Mouse (Mus musculus): ENCODE measurements around the gene Bhlha15. TPM values are rescaled to one million over a fixed set of nuclear protein-coding genes. Genes with fewer than 3 reads are reported as not detected.

The Bhlha15 gene
- polyA plus RNA-seq, 1 experiment = 0.72 TPM

GRCm38 (mm10) chr5:144214453-144214852 lies 24.4 kb downstream of the Bhlha15 start:
- no peak overlapping the region for H3K27ac ChIP-seq (ENCODE audit: control insufficient read depth, insufficient read depth, low read depth, low read length, poor library complexity)
- no peak overlapping the region for H3K4me3 ChIP-seq (replicated peaks; ENCODE audit: control insufficient read depth, low read depth, low read length)
- 53% methylated on average over 7 of the region's 7 CpGs for WGBS
- H3K4me1 ChIP-seq (ENCODE audit: control insufficient read depth, insufficient read depth, low read length) = no peaks in the 10 kb centered on the region; the same call in 1 of the 2 replicates
- TF ChIP-seq CTCF (IDR thresholded peaks at IDR 0.05; ENCODE audit: control insufficient read depth, insufficient read depth, low read length) (peak; percentile 91), POLR2A (IDR thresholded peaks at IDR 0.05; ENCODE audit: borderline replicate concordance, control insufficient read depth, low read depth, low read length) (no peak)

GRCm38 (mm10) chr5:144215992-144216391 lies 25.9 kb downstream of the Bhlha15 start:
- Histone ChIP-seq H3K4me3 (replicated peaks; ENCODE audit: control insufficient read depth, low read depth, low read length) (no peak overlapping the region), H3K27ac (ENCODE audit: control insufficient read depth, insufficient read depth, low read depth, low read length, poor library complexity) (no peak overlapping the region), H3K4me1 (ENCODE audit: control insufficient read depth, insufficient read depth, low read length) (no peaks in the 10 kb centered on the region; the same call in 1 of the 2 replicates)
- no peak for TF ChIP-seq CTCF (IDR thresholded peaks at IDR 0.05; ENCODE audit: control insufficient read depth, insufficient read depth, low read length)
- TF ChIP-seq POLR2A (IDR thresholded peaks at IDR 0.05; ENCODE audit: borderline replicate concordance, control insufficient read depth, low read depth, low read length) = no peak
- WGBS = 0% methylated on average over 2 of the region's 2 CpGs

GRCm38 (mm10) chr5:144218061-144218460 lies 28.0 kb downstream of the Bhlha15 start:
- Histone ChIP-seq H3K27ac (ENCODE audit: control insufficient read depth, insufficient read depth, low read depth, low read length, poor library complexity) (no peak overlapping the region), H3K4me3 (replicated peaks; ENCODE audit: control insufficient read depth, low read depth, low read length) (no peak overlapping the region), H3K4me1 (ENCODE audit: control insufficient read depth, insufficient read depth, low read length) (no peaks in the 10 kb centered on the region; the same call in none of the 2 replicates)
- 78% methylated on average over 7 of the region's 7 CpGs for WGBS
- no peak for TF ChIP-seq POLR2A (IDR thresholded peaks at IDR 0.05; ENCODE audit: borderline replicate concordance, control insufficient read depth, low read depth, low read length)
- no peak for TF ChIP-seq CTCF (IDR thresholded peaks at IDR 0.05; ENCODE audit: control insufficient read depth, insufficient read depth, low read length)

GRCm38 (mm10) chr5:144219306-144219705 lies 29.2 kb downstream of the Bhlha15 start:
- Histone ChIP-seq H3K4me1 (ENCODE audit: control insufficient read depth, insufficient read depth, low read length) (no peaks in the 10 kb centered on the region; the same call in none of the 2 replicates), H3K4me3 (replicated peaks; ENCODE audit: control insufficient read depth, low read depth, low read length) (no peak overlapping the region), H3K27ac (ENCODE audit: control insufficient read depth, insufficient read depth, low read depth, low read length, poor library complexity) (no peak overlapping the region)
- WGBS = 69% methylated on average over 12 of the region's 12 CpGs
- TF ChIP-seq CTCF (IDR thresholded peaks at IDR 0.05; ENCODE audit: control insufficient read depth, insufficient read depth, low read length) (no peak), POLR2A (IDR thresholded peaks at IDR 0.05; ENCODE audit: borderline replicate concordance, control insufficient read depth, low read depth, low read length) (no peak)

- Histone ChIP-seq H3K4me1 (ENCODE audit: control insufficient read depth, insufficient read depth, low read length) (no peaks in the 10 kb centered on the region; the same call in none of the 2 replicates), H3K4me3 (replicated peaks; ENCODE audit: control insufficient read depth, low read depth, low read length) (no peak overlapping the region), H3K27ac (ENCODE audit: control insufficient read depth, insufficient read depth, low read depth, low read length, poor library complexity) (no peak overlapping the region)
- TF ChIP-seq POLR2A (IDR thresholded peaks at IDR 0.05; ENCODE audit: borderline replicate concordance, control insufficient read depth, low read depth, low read length) (no peak), CTCF (IDR thresholded peaks at IDR 0.05; ENCODE audit: control insufficient read depth, insufficient read depth, low read length) (no peak)
- WGBS = 82% methylated on average over 5 of the region's 5 CpGs
Observed at GRCm38 (mm10) chr5:144219936-144220335, 29.9 kb downstream of the Bhlha15 start.

- 10% methylated on average over 4 of the region's 4 CpGs for WGBS
- no peak overlapping the region for H3K4me3 ChIP-seq (replicated peaks; ENCODE audit: control insufficient read depth, low read depth, low read length)
- no peak overlapping the region for H3K27ac ChIP-seq (ENCODE audit: control insufficient read depth, insufficient read depth, low read depth, low read length, poor library complexity)
- H3K4me1 ChIP-seq (ENCODE audit: control insufficient read depth, insufficient read depth, low read length) = no peaks in the 10 kb centered on the region; the same call in none of the 2 replicates
- no peak for TF ChIP-seq POLR2A (IDR thresholded peaks at IDR 0.05; ENCODE audit: borderline replicate concordance, control insufficient read depth, low read depth, low read length)
- TF ChIP-seq CTCF (IDR thresholded peaks at IDR 0.05; ENCODE audit: control insufficient read depth, insufficient read depth, low read length) = no peak
Observed at GRCm38 (mm10) chr5:144221305-144221704, 31.2 kb downstream of the Bhlha15 start.

- under 1% methylated on average over 25 of the region's 25 CpGs for WGBS
- Histone ChIP-seq H3K27ac (ENCODE audit: control insufficient read depth, insufficient read depth, low read depth, low read length, poor library complexity) (peak overlapping the region; percentile 31), H3K4me1 (ENCODE audit: control insufficient read depth, insufficient read depth, low read length) (no peaks in the 10 kb centered on the region; the same call in none of the 2 replicates), H3K4me3 (replicated peaks; ENCODE audit: control insufficient read depth, low read depth, low read length) (peak overlapping the region; percentile 83)
- TF ChIP-seq POLR2A (IDR thresholded peaks at IDR 0.05; ENCODE audit: borderline replicate concordance, control insufficient read depth, low read depth, low read length) (no peak), CTCF (IDR thresholded peaks at IDR 0.05; ENCODE audit: control insufficient read depth, insufficient read depth, low read length) (no peak)
Observed at GRCm38 (mm10) chr5:144222811-144223502, 32.9 kb downstream of the Bhlha15 start.

GRCm38 (mm10) chr5:144223503-144223862 lies 33.4 kb downstream of the Bhlha15 start, which contains the start of gene Tecpr1:
Gene Tecpr1, minus strand, starts transcription at chr5:144223615.
- Histone ChIP-seq H3K4me1 (ENCODE audit: control insufficient read depth, insufficient read depth, low read length) (no peaks in the 10 kb centered on the region; the same call in none of the 2 replicates), H3K4me3 (replicated peaks; ENCODE audit: control insufficient read depth, low read depth, low read length) (peak within 1 kb of the TSS; percentile 83), H3K27ac (ENCODE audit: control insufficient read depth, insufficient read depth, low read depth, low read length, poor library complexity) (peak within 1 kb of the TSS; percentile 31)
- TF ChIP-seq CTCF (IDR thresholded peaks at IDR 0.05; ENCODE audit: control insufficient read depth, insufficient read depth, low read length) = no peak
- peak; percentile 76; the same call in 1 of the 2 replicates for TF ChIP-seq POLR2A (IDR thresholded peaks at IDR 0.05; ENCODE audit: borderline replicate concordance, control insufficient read depth, low read depth, low read length)
- under 1% methylated on average over 37 of the region's 37 CpGs for WGBS

Data from bone marrow, adult 2 months (tissue).